In the genomic region with DNA sequence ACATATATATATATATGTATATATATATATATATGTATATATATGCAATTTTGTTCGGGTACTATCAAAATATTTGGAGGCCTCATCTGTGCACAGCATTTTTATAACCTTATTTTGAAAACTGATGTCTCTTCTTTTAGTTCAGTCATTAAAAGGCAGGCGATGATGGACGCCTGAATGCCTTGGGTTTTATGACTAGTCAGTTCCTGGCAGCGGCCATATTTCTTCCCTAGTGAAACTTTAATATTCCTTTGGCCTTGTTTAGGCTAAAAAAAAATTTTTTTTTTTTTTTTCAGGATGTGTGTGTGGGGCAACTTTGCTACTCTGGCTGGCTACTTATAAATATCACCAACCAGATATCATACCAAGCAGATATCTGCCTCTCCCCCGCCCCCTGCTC, we compare ENCODE assay signal across 13 mouse cellular contexts.
DNase-seq lines count a peak whose midpoint lies in the region; ATAC-seq and TF ChIP-seq lines count a peak whose summit lies in the region.
"Had no signal": no experiment of that assay in that cellular context is flagged by ENCODE, and none has a peak within 500 bp of the region (broad histone marks: within the 10 kb centered on the region; RNA-seq: fewer than 3 reads in every experiment).

No protein-coding gene starts in this region.

- peaks cover 50% of the 10 kb centered on the region for H3K4me1 ChIP-seq in kidney, embryonic 15.5 days
- peaks cover 23% of the 10 kb centered on the region; the same call in 1 of the 2 replicates for H3K4me1 ChIP-seq in embryonic facial prominence, embryonic 12.5 days
- peaks cover 46% of the 10 kb centered on the region for H3K4me1 ChIP-seq in limb, embryonic 13.5 days
- H3K4me1 ChIP-seq: liver, embryonic 15.5 days had no signal

- TF ChIP-seq CTCF in left cerebral cortex, adult 2 months (IDR thresholded peaks at IDR 0.05), result no peak

- no peak overlapping the region for H3K4me2 ChIP-seq in kidney, embryonic 15.5 days
- H3K4me2 ChIP-seq in embryonic facial prominence, embryonic 12.5 days (replicated peaks), result no peak overlapping the region
- peak overlapping the region; percentile 14; the same call in 1 of the 2 replicates for H3K4me2 ChIP-seq in limb, embryonic 13.5 days (replicated peaks)
- H3K4me2 ChIP-seq: liver, embryonic 15.5 days had no signal

- H3K4me3 ChIP-seq in kidney, embryonic 15.5 days (replicated peaks), result no peak overlapping the region
- H3K4me3 ChIP-seq in embryonic facial prominence, embryonic 12.5 days, result no peak overlapping the region
- H3K4me3 ChIP-seq in limb, embryonic 13.5 days, result no peak overlapping the region
- H3K4me3 ChIP-seq in left cerebral cortex, adult 2 months, result no peak overlapping the region
- H3K4me3 ChIP-seq: hindbrain, embryonic 13.5 days; liver, embryonic 15.5 days; midbrain, embryonic 15.5 days; neural tube, embryonic 12.5 days had no signal

- H3K9ac ChIP-seq in kidney, embryonic 15.5 days, result no peak overlapping the region
- no peak overlapping the region for H3K9ac ChIP-seq in embryonic facial prominence, embryonic 12.5 days
- no peak overlapping the region for H3K9ac ChIP-seq in limb, embryonic 13.5 days
- H3K9ac ChIP-seq: hindbrain, embryonic 13.5 days; liver, embryonic 15.5 days; midbrain, embryonic 15.5 days; neural tube, embryonic 12.5 days had no signal

- H3K36me3 ChIP-seq in kidney, embryonic 15.5 days, result no peaks in the 10 kb centered on the region
- no peaks in the 10 kb centered on the region for H3K36me3 ChIP-seq in embryonic facial prominence, embryonic 12.5 days
- no peaks in the 10 kb centered on the region for H3K36me3 ChIP-seq in limb, embryonic 13.5 days
- H3K36me3 ChIP-seq: hindbrain, embryonic 13.5 days; liver, embryonic 15.5 days; midbrain, embryonic 15.5 days; neural tube, embryonic 12.5 days had no signal

- ATAC-seq in kidney, embryonic 15.5 days (replicated peaks; ENCODE audit: low FRiP score), result no peak
- ATAC-seq in embryonic facial prominence, embryonic 12.5 days (ENCODE audit: insufficient number of reproducible peaks, insufficient read depth, low FRiP score, low TSS enrichment), result no peak
- ATAC-seq in limb, embryonic 13.5 days (ENCODE audit: low FRiP score, low read depth), result 0 out of 2 replicates have a peak, but pooled peaks have one; percentile 3
- ATAC-seq: midbrain, embryonic 15.5 days had no signal

- no peaks in the 10 kb centered on the region for H3K27me3 ChIP-seq in kidney, embryonic 15.5 days
- no peaks in the 10 kb centered on the region for H3K27me3 ChIP-seq in embryonic facial prominence, embryonic 12.5 days
- no peaks in the 10 kb centered on the region for H3K27me3 ChIP-seq in limb, embryonic 13.5 days
- H3K27me3 ChIP-seq: hindbrain, embryonic 13.5 days; liver, embryonic 15.5 days; midbrain, embryonic 15.5 days; neural tube, embryonic 12.5 days had no signal

- H3K9me3 ChIP-seq in kidney, embryonic 15.5 days (replicated peaks), result no peaks in the 10 kb centered on the region
- H3K9me3 ChIP-seq in embryonic facial prominence, embryonic 12.5 days, result no peaks in the 10 kb centered on the region
- H3K9me3 ChIP-seq in limb, embryonic 13.5 days, result no peaks in the 10 kb centered on the region
- H3K9me3 ChIP-seq: liver, embryonic 15.5 days; midbrain, embryonic 15.5 days; neural tube, embryonic 12.5 days had no signal

- peak overlapping the region; percentile 70 for H3K27ac ChIP-seq in kidney, embryonic 15.5 days
- peak overlapping the region; percentile 70 for H3K27ac ChIP-seq in embryonic facial prominence, embryonic 12.5 days
- H3K27ac ChIP-seq in limb, embryonic 13.5 days, result peak overlapping the region; percentile 64; the same call in 1 of the 2 replicates
- no peak overlapping the region for H3K27ac ChIP-seq in left cerebral cortex, adult 2 months
- H3K27ac ChIP-seq: liver, embryonic 15.5 days; neural tube, embryonic 12.5 days had no signal

- intact Hi-C loops in left cerebral cortex, adult 2 months (cut with DNase I), result loop anchor here (5.0 to 10.0 kb wide), 2 partner anchors 106 to 548 kb away; no protein-coding TSS in a partner anchor

- 43% methylated on average over 5 of the region's 5 CpGs for WGBS in kidney, embryonic 15.5 days
- WGBS in embryonic facial prominence, embryonic 12.5 days, result 66% methylated on average over 5 of the region's 5 CpGs
- WGBS in limb, embryonic 13.5 days, result 17% methylated on average over 5 of the region's 5 CpGs

- DNase-seq in kidney, postnatal 4 days, result no peak
- DNase-seq in NIH3T3 (ENCODE audit: low read depth), result peak; percentile 42
- DNase-seq in spleen, postnatal 10 days (ENCODE audit: low spot score in 2 of 2), result no peak
- DNase-seq in left cerebral cortex, adult 2 months (ENCODE audit: extremely low spot score in 1 of 2, low spot score in 2 of 2), result no peak
- DNase-seq: cerebellum, adult 9-10 months; right cerebral cortex, postnatal 14 days had no signal
